Mouse (Mus musculus): Measurements from ENCODE around the gene Ccdc51.
"Not testable (repeated sequence)": the region's sequence is repeated elsewhere in the genome, so short reads cannot be mapped to it uniquely, and the experiment has no call there.

Gene Ccdc51

GRCm38 (mm10) chr9:109125043-109125442 is 42.8 kb downstream of the Ccdc51 start:
- DNase-seq: no peak

- no peak for DNase-seq
These were observed 43.2 kb downstream of the Ccdc51 start for GRCm38 (mm10) chr9:109125481-109125880.

GRCm38 (mm10) chr9:109127076-109127475 is 44.8 kb downstream of the Ccdc51 start:
- DNase-seq: no peak

GRCm38 (mm10) chr9:109128211-109128610 is 45.9 kb downstream of the Ccdc51 start:
- DNase-seq: no peak

- no peak for DNase-seq
These were observed 47.8 kb downstream of the Ccdc51 start for GRCm38 (mm10) chr9:109130076-109130475.

GRCm38 (mm10) chr9:109140414-109140813 is 58.1 kb downstream of the Ccdc51 start:
- DNase-seq: not testable (repeated sequence)
